Mouse (Mus musculus): ENCODE measurements at regions not wholly inside any gene's neighbourhood (a gene's known extent, or its start where the extent isn't known, plus 50 kb on each side); places are given as distances from the start of the nearest gene placed in this dataset. TPM values are rescaled to one million over a fixed set of nuclear protein-coding genes. Genes with fewer than 3 reads are reported as not detected.

- Histone ChIP-seq H3K27ac (no peak overlapping the region), H3K27me3 (no peaks in the 10 kb centered on the region), H3K4me3 (replicated peaks) (no peak overlapping the region), H3K4me2 (no peak overlapping the region), H3K9me3 (no peaks in the 10 kb centered on the region), H3K9ac (no peak overlapping the region), H3K4me1 (no peaks in the 10 kb centered on the region), H3K36me3 (replicated peaks) (no peaks in the 10 kb centered on the region)
- 31% methylated on average over 6 of the region's 6 CpGs for WGBS
- peak; percentile 58; the same call in 1 of the 2 replicates for ATAC-seq (ENCODE audit: low FRiP score)
Observed at GRCm38 (mm10) chr6:70067716-70068415, 724.2 kb downstream of the Rpia start.

- no peaks in the 10 kb centered on the region for H3K4me1 ChIP-seq
- no peaks in the 10 kb centered on the region for H3K9me3 ChIP-seq
- no peaks in the 10 kb centered on the region for H3K36me3 ChIP-seq (replicated peaks)
- H3K27me3 ChIP-seq = no peaks in the 10 kb centered on the region
- WGBS = 79% methylated on average over 1 of the region's 1 CpGs
- no peak overlapping the region for H3K27ac ChIP-seq
- no peak overlapping the region for H3K4me3 ChIP-seq (replicated peaks)
- H3K9ac ChIP-seq = no peak overlapping the region
- ATAC-seq (ENCODE audit: low FRiP score) = no peak
- no peak overlapping the region for H3K4me2 ChIP-seq
Observed at GRCm38 (mm10) chr6:70059028-70059427, 733.0 kb downstream of the Rpia start.

- Histone ChIP-seq H3K27ac (no peak overlapping the region), H3K4me1 (no peaks in the 10 kb centered on the region), H3K9ac (no peak overlapping the region), H3K27me3 (no peaks in the 10 kb centered on the region), H3K36me3 (replicated peaks) (no peaks in the 10 kb centered on the region), H3K4me3 (replicated peaks) (no peak overlapping the region), H3K9me3 (no peaks in the 10 kb centered on the region), H3K4me2 (no peak overlapping the region)
- WGBS = 87% methylated on average over 3 of the region's 3 CpGs
- no peak for ATAC-seq (ENCODE audit: low FRiP score)
Observed at GRCm38 (mm10) chr6:70058374-70058773, 733.7 kb downstream of the Rpia start.

- ATAC-seq (ENCODE audit: low FRiP score) = no peak
- Histone ChIP-seq H3K4me1 (no peaks in the 10 kb centered on the region), H3K4me2 (no peak overlapping the region), H3K27ac (no peak overlapping the region), H3K9ac (no peak overlapping the region), H3K9me3 (no peaks in the 10 kb centered on the region), H3K36me3 (replicated peaks) (no peaks in the 10 kb centered on the region), H3K27me3 (no peaks in the 10 kb centered on the region), H3K4me3 (replicated peaks) (no peak overlapping the region)
- WGBS = 78% methylated on average over 2 of the region's 2 CpGs
Observed at GRCm38 (mm10) chr6:70040894-70041293, 751.1 kb downstream of the Rpia start.

- no peak for ATAC-seq (ENCODE audit: low FRiP score)
- WGBS = 79% methylated on average over 1 of the region's 1 CpGs
- Histone ChIP-seq H3K36me3 (replicated peaks) (no peaks in the 10 kb centered on the region), H3K4me1 (no peaks in the 10 kb centered on the region), H3K4me2 (no peak overlapping the region), H3K4me3 (replicated peaks) (no peak overlapping the region), H3K27me3 (no peaks in the 10 kb centered on the region), H3K9me3 (no peaks in the 10 kb centered on the region), H3K27ac (no peak overlapping the region), H3K9ac (no peak overlapping the region)
Observed at GRCm38 (mm10) chr6:70033674-70034073, 758.4 kb downstream of the Rpia start.

- H3K36me3 ChIP-seq (replicated peaks) = no peaks in the 10 kb centered on the region
- no peak overlapping the region for H3K9ac ChIP-seq
- no peak overlapping the region for H3K4me3 ChIP-seq (replicated peaks)
- H3K4me2 ChIP-seq = no peak overlapping the region
- no peak overlapping the region for H3K27ac ChIP-seq
- no peak for ATAC-seq (ENCODE audit: low FRiP score)
- no peaks in the 10 kb centered on the region for H3K4me1 ChIP-seq
- H3K9me3 ChIP-seq = no peaks in the 10 kb centered on the region
- H3K27me3 ChIP-seq = no peaks in the 10 kb centered on the region
Observed at GRCm38 (mm10) chr6:70011555-70011954, 780.5 kb downstream of the Rpia start.

Small RNA genes lying in the stretch of these regions (microRNA-seq; reads per million reads assigned to microRNA genes)
- gene Gm23694 (not detected), gene Gm24096 (not detected)
